Mouse (Mus musculus) B cell, adult 2 months (primary cell): ENCODE results near the gene Btbd7.

ENCODE experiments used
- DNase-seq, 2 experiments: peaks; one replicate each; pipeline ENCODE4 v3.0.0; 2022

The Btbd7 gene

DNA sequence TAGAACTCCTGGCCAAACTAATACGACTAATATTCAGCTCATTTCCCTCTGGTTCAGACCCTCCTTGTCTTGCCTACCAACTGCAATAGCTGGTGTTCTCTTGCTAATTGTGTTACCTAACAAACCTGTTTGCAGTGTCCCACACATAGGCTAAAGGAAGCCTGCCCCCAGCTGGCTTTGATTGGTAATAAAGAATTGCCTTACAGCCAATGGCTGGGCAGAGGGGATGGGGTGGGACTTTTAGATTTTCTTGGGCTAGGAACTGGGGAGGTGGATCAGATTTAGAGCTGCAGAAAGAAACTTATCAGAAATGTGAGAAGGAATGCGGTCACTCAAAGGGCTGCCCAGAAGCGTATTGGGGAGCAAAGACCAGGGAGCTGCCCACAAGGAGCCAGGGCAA lies 98.8 kb downstream of the Btbd7 start:
- peak in 1 of 2 experiments; percentile 36 for DNase-seq

DNA sequence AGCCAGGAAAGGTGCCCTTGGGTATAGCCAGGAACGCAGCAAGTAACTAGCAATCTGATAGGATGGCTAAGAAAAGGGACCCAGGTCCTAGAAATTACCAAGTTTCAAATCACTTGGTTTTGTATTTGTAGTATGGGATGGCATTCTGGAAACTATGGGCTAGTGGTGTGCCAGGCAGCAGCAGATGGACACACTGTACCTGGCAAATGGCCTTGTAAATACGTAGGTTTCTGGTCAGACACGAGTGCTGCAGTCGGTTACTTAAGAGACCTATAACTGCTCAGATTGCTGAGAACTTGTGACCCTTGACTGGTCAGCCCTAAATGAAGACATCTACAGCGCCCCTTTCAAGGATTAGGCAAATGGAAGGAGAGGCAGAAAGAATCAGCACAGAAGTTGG lies 100.1 kb downstream of the Btbd7 start:
- no peak for DNase-seq

- no peak for DNase-seq
Observed at GRCm38 (mm10) chr12:102776035-102776434, 102.2 kb downstream of the Btbd7 start.

DNA sequence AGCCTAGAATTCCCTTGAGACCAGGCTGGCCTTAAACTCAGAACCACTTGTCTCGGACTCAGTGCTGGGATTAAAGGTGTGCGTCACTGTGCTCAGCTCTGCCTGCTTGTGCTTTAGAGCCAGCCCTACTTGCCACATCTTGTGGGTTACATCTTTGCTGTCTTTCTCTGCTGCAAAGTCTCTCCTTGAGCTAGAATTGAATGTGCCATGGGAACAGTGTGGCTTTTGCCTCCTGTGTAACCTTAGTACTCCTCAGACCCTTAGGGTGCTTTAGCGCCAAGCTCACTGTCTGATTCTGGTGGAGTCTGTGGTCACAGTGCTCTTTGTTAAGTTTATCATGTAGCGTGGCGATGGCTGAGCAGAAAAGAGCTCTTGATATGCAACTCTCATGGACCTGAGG lies 105.6 kb downstream of the Btbd7 start:
- DNase-seq: no peak

DNA sequence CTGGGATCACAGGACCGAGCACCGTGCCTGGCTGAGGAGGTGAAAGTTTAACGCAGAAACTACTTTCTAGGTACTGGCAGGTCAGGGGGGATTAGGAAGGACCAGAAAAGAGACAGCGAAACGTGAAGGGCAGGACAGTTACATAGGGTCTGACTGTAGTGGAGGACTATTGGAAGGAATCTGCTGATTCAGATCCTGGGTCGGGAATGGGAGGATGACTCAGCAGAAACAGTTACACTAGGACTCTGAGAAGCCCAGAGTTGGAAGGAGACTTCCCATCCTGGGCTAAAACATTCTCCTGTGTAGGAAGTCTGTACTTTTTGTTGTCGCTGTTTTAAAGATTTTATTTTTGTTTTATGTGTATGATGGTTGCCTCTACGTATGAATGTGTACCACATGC lies 106.7 kb downstream of the Btbd7 start:
- DNase-seq: no peak

- peak; percentile 22 to 24 for DNase-seq
Observed at GRCm38 (mm10) chr12:102769000-102769399, 109.3 kb downstream of the Btbd7 start.

- DNase-seq: no peak
Observed at GRCm38 (mm10) chr12:102763696-102764095, 114.6 kb downstream of the Btbd7 start.

DNA sequence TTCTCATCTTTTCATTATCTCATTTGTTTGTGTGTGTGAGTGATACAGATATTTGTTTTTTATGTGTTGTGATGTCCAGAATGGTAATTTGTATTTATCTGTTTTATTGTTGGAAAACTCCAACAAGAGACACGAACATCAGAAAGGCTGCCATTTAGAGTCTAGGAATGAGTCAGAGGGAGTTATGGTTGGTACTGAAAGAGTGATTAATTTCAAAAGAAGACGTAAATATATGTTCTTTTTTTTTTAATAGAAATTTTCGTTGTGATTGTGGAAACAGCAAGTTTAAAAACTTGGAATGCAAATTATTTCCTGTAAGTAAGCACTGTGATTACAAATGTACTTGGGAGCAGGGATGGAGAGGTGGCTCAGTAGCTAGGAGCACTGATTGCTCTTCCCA lies 116.6 kb downstream of the Btbd7 start:
- DNase-seq: no peak

DNA sequence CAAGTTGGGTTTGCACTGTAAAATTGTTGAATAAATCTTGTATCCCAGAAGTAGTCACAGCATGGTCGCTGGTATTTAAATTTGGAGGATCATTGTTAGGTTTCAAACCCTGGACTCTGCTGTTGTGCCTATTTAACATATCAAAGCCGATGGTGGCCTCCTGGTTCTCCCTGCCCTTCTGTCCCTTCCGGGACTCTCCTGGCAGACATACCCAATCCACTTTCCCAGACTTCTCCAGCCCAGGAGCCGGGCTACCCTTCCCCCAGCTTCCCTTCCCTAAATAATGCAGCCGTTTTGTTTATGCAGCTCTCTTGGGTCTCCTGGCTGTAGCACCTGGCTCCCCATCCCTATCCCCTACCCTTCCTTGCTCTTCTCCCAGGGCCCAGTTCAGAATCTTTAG lies 119.3 kb downstream of the Btbd7 start:
- no peak for DNase-seq

DNA sequence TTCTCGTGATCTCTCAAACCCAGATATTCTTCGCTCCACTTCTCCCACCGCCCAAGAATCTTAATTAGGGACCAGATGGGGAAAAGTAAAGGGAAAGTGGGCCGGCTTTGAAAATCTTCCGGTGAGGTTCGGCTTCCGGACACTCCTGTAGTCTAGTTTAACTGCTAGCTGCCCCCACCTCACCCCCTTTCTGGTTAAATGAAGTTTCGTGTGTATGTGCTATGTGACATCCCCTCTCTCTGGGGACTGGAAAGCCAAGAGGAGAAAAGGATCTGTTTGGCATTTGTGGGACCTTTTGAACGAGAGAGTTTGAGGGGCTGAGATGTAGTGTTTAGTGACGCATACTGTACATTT lies 119.9 kb downstream of the Btbd7 start, which contains the start of gene Gm20604:
Gm20604 (minus strand) TSS at position 270 of the 354 bp plus-strand sequence.
- peak in 1 of 2 experiments; percentile 31 for DNase-seq

DNA sequence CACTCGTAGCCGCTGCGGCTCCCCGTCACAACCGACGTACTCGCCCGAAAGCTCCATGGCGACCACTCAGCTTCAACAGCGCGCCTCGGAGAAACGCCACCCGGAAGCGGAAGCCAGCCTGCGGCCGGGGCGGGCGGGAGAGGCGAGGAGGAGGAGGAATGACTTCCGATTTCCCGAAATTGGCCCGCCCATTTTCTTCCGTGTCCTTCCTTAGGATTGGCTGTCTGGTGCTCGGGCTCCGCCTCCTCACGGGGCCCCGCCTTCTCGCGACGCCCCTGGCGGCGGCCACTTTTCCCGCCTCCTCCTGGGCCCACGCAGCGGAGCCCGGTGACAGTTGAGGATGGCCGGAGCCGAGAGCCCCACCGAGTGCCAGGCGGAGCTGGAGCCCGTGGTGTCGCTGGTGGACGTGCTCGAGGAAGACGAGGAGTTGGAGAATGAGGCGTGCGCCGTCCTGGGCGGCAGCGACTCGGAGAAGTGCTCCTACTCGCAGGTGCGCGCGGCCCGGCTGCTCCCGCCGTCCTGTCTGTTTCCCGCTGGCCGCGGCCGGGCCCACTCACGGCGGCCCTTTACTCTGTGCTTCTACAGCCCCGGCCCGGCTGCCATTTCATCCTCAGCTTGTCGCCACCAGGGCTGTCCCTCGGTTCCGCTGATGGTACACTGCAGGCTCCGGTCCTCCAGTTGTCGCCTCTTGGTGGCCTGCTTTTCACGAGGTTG lies 120.4 kb downstream of the Btbd7 start, which contains the start of the genes Gm28051, Gon7 and Ubr7:
Gm28051 (minus strand) TSS at position 77 of the 714 bp plus-strand sequence.
Gon7 (minus strand) TSS at position 115 of the 714 bp plus-strand sequence.
Ubr7 (plus strand) TSS at position 279 of the 714 bp plus-strand sequence.
- peak; percentile 92 to 93 for DNase-seq

DNA sequence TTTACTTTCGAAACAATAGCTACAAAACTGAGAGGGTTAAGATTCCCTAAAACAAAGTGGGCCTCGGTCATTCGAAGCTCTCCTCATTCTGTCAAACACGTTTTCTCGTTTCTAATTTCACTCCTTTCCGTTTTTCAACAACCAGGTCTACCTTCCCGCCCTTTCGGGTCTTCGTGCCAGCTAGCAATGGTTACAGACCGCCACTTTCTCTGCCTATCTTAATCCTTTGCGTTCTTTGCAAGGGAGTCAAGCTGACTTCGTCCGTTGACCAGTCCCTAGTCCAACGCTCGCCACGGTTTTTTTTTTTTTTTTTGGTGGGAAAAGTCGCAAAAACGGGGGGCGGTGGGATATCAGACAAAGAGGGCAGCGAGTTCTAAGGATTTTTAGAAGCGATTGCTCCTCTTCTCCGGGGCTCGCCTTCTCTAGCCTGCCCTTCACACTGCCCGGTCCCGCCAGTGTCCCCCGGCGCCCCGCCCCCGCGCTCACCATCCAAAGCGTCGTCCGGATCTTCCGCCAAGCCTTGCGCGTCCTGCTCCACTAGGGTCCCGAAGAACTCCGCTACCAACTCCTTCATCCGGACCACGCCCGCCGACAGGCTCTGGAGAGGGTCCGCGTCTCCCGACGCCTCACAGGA lies 121.1 kb downstream of the Btbd7 start:
- DNase-seq: peak in 1 of 2 experiments; percentile 19

DNA sequence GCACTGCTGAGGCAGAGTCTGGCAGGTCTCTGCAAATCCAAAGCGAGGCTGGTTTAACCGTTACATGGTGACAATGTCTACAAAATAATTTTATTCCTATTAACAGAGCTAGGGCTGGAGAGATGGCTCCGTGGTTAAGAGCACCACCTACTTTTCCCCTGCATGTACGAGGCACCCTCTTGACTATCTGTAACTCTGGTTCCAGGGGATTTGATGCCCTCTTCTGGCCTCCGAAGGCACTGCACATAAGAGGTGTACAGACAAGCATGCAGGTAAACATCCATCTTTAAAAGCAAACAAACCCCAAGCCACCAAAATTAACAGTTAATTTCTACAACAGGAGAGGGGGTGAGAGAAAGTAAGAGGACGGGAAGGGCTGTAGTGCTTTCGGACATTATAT lies 122.0 kb downstream of the Btbd7 start:
- peak; percentile 79 to 82 for DNase-seq

DNA sequence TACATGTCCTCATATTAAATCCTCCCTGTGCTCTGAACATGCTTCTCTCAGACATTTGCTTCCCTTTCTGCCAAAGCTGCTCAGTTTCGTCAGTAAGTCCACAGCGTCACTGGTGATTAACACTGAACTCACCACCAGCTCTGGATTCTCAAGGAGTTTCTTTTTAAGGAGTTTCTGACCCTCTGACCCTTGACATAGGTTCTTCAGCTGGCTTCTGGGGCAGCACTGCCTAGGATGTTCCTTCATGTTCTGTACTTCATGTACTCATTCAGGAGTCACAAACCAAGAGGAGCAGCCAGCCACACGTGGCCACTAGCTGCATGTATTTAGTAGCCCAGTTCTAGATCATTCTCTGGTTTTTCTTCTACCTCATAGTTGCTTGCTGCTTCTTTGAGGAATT lies 130.0 kb downstream of the Btbd7 start:
- DNase-seq: no peak

DNA sequence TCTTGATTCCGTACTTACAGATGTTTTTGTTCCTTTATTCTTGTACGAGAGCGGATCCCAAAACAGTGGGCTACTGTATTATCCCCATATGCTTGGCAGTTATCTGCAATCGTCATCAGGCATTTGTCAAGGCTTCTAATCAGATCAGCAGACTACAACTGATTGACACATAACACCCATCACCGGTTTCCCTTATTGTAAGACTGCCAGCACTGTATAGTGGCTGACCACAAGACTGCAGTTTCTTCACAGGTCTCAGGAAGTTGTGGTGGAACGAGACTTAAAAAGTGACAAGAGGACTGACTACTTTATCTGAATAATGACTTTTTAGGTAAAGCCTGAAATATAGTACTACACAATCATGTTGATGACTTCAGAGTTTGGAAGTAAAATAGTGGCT lies 133.4 kb downstream of the Btbd7 start:
- DNase-seq: peak; percentile 52 to 66

DNA sequence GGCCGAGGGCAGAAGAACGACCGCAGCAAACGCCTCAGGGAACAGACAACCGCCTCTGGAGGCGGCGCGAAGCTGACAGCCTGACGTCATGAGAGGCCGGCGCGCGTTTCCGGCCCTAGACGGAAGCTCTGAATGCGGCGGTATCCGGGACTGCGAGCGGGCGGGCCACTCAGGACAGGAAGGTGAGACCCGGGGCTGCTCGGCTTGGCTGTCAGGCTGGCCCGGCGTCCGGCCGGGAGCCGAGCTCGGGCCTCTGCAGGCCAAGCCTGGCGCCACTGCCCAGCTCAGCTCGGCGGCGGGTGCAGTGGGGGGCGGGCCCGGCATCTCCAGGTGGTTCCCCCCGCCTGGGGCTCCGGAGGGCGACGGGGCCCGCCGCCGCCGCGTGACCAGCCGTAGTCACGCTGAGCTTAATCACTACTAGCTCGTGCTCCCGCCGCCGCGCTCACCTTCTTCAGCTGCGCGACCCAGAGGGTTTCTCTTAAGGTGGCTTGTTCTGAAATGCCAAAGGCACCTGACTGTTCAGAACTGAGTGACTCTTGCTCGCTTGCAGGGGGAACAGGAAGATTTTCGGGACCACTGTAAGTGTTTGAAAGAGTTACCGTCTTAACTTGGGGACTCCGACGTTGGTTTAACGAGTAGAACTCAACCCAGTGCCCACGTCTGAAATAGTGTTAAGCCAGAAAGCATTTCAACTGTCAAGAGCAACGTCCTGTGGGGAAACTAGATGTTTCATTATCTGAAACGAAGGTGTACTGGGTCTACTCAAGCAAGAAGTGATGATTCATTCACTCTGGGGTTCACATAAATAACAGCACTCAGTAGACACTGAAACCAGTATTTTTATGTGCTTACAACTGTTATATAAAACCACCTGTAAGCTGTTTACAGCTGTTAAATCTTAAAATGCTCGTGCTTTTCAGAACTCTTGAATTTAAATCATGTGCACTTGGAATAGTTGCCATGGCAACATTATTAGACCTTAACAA lies 134.4 kb downstream of the Btbd7 start, which contains the start of the genes Moap1 and Tmem251:
Moap1 (minus strand) TSS at position 73 of the 986 bp plus-strand sequence.
Tmem251 (plus strand) TSS at position 174 of the 986 bp plus-strand sequence.
- peak; percentile 92 for DNase-seq

DNA sequence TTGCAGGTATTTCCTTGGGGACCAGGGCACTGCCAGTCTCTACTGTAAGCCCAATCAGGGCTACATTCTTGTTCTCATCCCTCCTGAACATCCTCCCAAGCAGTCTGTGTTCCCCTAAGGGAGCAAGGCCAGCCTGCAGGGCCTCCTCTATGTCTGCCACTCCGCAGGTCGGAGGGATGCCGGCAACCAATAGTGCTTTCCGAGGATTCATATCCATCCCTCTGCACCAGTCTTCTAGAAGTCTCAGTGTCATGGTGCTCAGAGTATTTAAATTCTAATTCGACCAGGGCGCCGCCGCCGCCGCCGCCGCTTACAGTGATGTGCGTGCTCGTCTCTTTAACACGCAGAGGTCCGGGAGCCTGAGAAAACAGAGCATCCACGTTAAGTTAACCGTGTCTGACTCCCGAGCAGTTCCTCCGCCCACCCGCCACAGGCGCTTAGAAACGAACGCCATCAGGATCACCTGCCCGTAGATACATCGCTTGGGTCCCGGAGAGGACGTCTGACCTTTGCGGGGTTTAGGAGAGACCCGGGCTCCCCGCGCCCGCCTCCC lies 135.2 kb downstream of the Btbd7 start:
- DNase-seq: no peak

- no peak for DNase-seq
Observed at GRCm38 (mm10) chr12:102742056-102742455, 136.2 kb downstream of the Btbd7 start.

GRCm38 (mm10) chr12:102740285-102740684 lies 138.0 kb downstream of the Btbd7 start:
- peak; percentile 40 to 54 for DNase-seq

GRCm38 (mm10) chr12:102739096-102739495 lies 139.2 kb downstream of the Btbd7 start:
- DNase-seq: no peak

GRCm38 (mm10) chr12:102733381-102733780 lies 144.9 kb downstream of the Btbd7 start:
- peak; percentile 76 to 78 for DNase-seq
